Mouse (Mus musculus): ENCODE results near the gene Itpr1. TPM values are rescaled to one million over a fixed set of nuclear protein-coding genes. Genes with fewer than 3 reads are reported as not detected.

Itpr1 gene
- polyA plus RNA-seq, 1 experiment, result 68.2 TPM

DNA sequence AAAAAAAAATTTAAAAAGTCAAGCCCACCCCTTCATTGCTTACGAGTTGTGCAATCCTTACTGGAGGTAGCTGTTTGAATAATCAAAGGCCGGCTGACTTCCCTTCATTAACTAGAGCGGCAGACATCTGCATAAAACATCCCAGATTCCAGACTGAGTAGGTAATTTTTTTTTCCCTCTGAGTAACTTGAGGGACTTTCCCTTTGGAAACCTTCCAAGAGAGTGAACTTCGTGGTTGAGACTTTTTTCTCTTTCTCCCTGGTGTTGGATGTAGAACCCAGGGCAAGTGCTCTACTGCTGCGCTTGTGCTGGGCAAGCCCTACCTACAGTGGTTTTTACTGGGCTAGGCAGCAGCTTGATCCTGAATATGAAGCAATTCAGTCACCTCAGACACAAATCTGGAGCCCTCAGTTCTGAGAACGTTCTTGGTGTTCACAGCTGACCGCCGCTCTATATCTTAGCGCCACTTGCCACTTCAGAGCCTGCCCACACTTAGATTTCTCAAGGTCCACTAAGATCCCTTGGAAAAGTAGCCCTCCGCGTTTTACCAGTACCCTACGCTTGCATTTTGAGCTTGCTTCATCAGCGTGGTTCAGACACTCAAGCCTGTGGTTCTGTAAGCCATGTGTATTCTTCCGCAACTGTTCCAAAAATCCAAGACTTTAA lies 244.8 kb downstream of the Itpr1 start:
- Histone ChIP-seq H3K27me3 (replicated peaks; ENCODE audit: control insufficient read depth, insufficient read depth, low read length) (no peaks in the 10 kb centered on the region), H3K4me1 (ENCODE audit: control insufficient read depth, insufficient read depth, low read length) (peaks cover 50% of the 10 kb centered on the region), H3K27ac (ENCODE audit: insufficient read depth, low read depth, low read length) (peak overlapping the region; percentile 88), H3K36me3 (ENCODE audit: control insufficient read depth, insufficient read depth, low read length) (no peaks in the 10 kb centered on the region; the same call in 1 of the 2 replicates), H3K4me3 (ENCODE audit: insufficient read depth, low read depth, low read length) (no peak overlapping the region)
- DNase-seq, result peak; percentile 88
- no peak for TF ChIP-seq CTCF (conservative IDR thresholded peaks at IDR 0.05; ENCODE audit: insufficient read depth, insufficient read length, low read depth, low read length)
- TF ChIP-seq POLR2A (IDR thresholded peaks at IDR 0.05; ENCODE audit: low read depth, low read length), result no peak
- 26% methylated on average over 14 of the region's 14 CpGs for WGBS

DNA sequence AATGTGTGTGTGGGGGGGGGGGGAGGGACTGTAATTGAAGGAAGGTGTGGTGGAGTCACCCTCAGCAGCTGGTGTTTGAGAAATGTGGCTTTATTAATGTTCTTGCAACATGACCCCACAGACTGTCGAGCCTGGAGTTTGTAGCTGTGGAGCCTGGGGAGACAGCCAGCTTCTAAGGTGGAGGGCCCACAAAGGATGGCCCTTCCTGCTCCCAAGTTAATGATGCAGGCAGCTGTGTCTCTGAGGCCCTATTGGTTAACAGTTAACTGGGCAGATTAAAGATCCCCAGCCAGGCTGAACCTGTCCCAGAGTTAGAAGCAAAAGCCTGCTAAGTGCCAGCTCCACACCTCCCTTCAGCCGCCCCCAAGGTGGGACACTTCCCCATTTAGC lies 245.3 kb downstream of the Itpr1 start:
- H3K27ac ChIP-seq (ENCODE audit: insufficient read depth, low read depth, low read length), result peak overlapping the region; percentile 88
- no peaks in the 10 kb centered on the region; the same call in 1 of the 2 replicates for H3K36me3 ChIP-seq (ENCODE audit: control insufficient read depth, insufficient read depth, low read length)
- no peaks in the 10 kb centered on the region for H3K27me3 ChIP-seq (replicated peaks; ENCODE audit: control insufficient read depth, insufficient read depth, low read length)
- 25% methylated on average over 2 of the region's 2 CpGs for WGBS
- H3K4me3 ChIP-seq (ENCODE audit: insufficient read depth, low read depth, low read length), result no peak overlapping the region
- DNase-seq, result peak; percentile 95
- peaks cover 50% of the 10 kb centered on the region for H3K4me1 ChIP-seq (ENCODE audit: control insufficient read depth, insufficient read depth, low read length)
- TF ChIP-seq POLR2A (IDR thresholded peaks at IDR 0.05; ENCODE audit: low read depth, low read length) (no peak), CTCF (conservative IDR thresholded peaks at IDR 0.05; ENCODE audit: insufficient read depth, insufficient read length, low read depth, low read length) (no peak)

DNA sequence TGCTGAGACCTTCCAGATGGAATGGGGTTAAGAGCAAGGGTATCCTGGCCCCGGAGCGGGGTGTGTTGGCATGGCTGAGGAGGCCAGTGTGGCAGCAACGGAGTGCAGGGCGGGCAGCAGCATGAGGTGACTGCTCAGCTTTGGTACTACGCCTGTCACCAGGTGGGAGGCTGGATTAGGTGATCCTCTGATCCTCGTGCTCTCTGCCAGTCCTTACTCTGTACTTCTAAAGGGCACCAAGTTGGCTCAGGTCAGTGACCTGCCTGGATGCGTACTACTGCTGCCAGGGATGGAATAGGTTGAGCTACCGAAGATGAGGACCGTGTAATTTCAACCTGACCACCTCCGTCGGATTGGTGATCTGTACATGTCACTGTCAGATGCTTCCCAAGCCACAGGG lies 245.9 kb downstream of the Itpr1 start:
- no peak for TF ChIP-seq CTCF (conservative IDR thresholded peaks at IDR 0.05; ENCODE audit: insufficient read depth, insufficient read length, low read depth, low read length)
- peak; percentile 2 for TF ChIP-seq POLR2A (IDR thresholded peaks at IDR 0.05; ENCODE audit: low read depth, low read length)
- Histone ChIP-seq H3K4me1 (ENCODE audit: control insufficient read depth, insufficient read depth, low read length) (peaks cover 47% of the 10 kb centered on the region), H3K36me3 (ENCODE audit: control insufficient read depth, insufficient read depth, low read length) (no peaks in the 10 kb centered on the region; the same call in 1 of the 2 replicates), H3K27ac (ENCODE audit: insufficient read depth, low read depth, low read length) (peak overlapping the region; percentile 88), H3K4me3 (ENCODE audit: insufficient read depth, low read depth, low read length) (peak overlapping the region; percentile 36), H3K27me3 (replicated peaks; ENCODE audit: control insufficient read depth, insufficient read depth, low read length) (no peaks in the 10 kb centered on the region)
- DNase-seq, result peak; percentile 73
- WGBS, result 46% methylated on average over 11 of the region's 11 CpGs

DNA sequence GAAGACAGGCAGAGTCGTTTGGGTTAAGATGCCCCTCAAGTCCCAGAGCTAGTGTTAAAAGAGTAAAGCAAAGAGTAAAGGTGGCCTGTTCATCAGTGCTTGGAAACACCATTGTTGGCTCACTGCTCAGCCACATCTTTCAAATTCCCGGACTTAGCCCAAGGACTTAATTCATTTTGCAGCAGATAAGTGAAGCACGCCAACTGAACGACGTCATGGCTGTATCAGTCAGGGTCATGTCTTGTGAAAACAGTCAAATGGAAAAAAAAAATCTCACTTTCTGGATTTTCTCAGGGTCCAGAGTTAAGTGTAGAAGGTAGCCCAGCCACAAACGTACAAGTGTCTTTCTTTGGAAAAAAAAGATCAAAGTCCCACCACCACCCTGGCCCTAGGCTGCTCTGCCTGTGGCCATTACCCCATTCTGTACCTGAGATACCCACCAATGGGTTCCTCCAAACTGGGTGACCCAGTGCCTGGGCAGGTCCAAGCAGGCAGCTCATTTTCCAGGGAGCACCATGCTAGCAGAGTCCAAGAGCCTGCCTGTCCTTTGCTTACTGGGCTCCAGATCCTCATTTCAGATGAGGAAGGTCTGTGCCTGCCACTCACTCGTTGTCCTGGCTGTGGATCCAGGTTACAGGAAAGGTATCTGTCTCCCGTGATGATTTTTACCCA lies 251.5 kb downstream of the Itpr1 start:
- Histone ChIP-seq H3K27ac (ENCODE audit: insufficient read depth, low read depth, low read length) (peak overlapping the region; percentile 57), H3K36me3 (ENCODE audit: control insufficient read depth, insufficient read depth, low read length) (no peaks in the 10 kb centered on the region; the same call in 1 of the 2 replicates), H3K4me3 (ENCODE audit: insufficient read depth, low read depth, low read length) (no peak overlapping the region), H3K4me1 (ENCODE audit: control insufficient read depth, insufficient read depth, low read length) (peaks cover 35% of the 10 kb centered on the region; the same call in 1 of the 2 replicates), H3K27me3 (replicated peaks; ENCODE audit: control insufficient read depth, insufficient read depth, low read length) (no peaks in the 10 kb centered on the region)
- TF ChIP-seq POLR2A (IDR thresholded peaks at IDR 0.05; ENCODE audit: low read depth, low read length) (peak; percentile 16), CTCF (conservative IDR thresholded peaks at IDR 0.05; ENCODE audit: insufficient read depth, insufficient read length, low read depth, low read length) (no peak)
- peak; percentile 56 for DNase-seq
- 53% methylated on average over 8 of the region's 8 CpGs for WGBS

DNA sequence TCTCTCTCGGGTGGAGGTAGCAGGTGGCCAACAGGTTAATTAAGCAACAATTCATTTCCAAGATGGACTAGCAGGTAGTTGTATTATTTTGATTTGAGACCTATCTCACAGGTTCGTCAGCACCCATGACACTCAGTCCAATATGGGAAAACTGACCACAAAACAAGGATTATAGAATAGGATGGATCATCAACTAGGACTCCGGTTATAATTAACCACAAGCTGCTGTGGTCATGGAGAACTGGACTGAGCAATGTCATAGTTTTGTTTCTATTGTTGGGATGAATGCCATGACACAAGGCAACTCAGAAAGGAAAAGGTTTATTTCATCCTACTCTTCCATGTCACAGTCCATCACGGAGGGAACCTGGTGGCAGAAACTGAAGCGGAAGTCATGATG lies 252.3 kb downstream of the Itpr1 start:
- DNase-seq, result peak; percentile 73
- Histone ChIP-seq H3K36me3 (ENCODE audit: control insufficient read depth, insufficient read depth, low read length) (no peaks in the 10 kb centered on the region; the same call in 1 of the 2 replicates), H3K27ac (ENCODE audit: insufficient read depth, low read depth, low read length) (peak overlapping the region; percentile 76), H3K27me3 (replicated peaks; ENCODE audit: control insufficient read depth, insufficient read depth, low read length) (no peaks in the 10 kb centered on the region), H3K4me3 (ENCODE audit: insufficient read depth, low read depth, low read length) (no peak overlapping the region), H3K4me1 (ENCODE audit: control insufficient read depth, insufficient read depth, low read length) (peaks cover 30% of the 10 kb centered on the region; the same call in 1 of the 2 replicates)
- WGBS, result 64% methylated on average over 5 of the region's 5 CpGs
- TF ChIP-seq POLR2A (IDR thresholded peaks at IDR 0.05; ENCODE audit: low read depth, low read length), result no peak
- TF ChIP-seq CTCF (conservative IDR thresholded peaks at IDR 0.05; ENCODE audit: insufficient read depth, insufficient read length, low read depth, low read length), result no peak

DNA sequence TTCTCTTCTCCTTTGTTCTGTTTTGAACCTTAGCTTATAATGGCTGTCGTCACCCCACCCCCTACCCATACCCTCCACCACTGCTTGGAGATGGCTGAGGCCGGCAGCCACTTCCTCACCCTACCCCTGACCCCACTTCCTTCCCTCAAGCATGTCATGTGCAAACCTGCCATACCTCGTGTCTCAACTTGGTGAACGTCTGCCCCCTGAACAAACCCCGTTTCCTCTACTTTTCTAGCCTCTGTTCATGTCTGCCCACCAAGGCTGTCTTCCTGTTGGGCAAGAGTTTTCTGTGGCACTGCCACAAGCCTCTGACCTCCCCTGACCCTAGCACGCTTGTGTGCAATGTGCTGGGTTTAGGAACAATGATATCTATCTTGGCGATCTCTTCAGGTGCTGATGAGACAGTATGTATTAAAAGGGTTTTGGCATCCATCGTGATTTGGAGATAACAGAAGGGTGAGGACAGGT lies 253.2 kb downstream of the Itpr1 start:
- TF ChIP-seq CTCF (conservative IDR thresholded peaks at IDR 0.05; ENCODE audit: insufficient read depth, insufficient read length, low read depth, low read length) (no peak), POLR2A (IDR thresholded peaks at IDR 0.05; ENCODE audit: low read depth, low read length) (no peak)
- peak; percentile 55 for DNase-seq

DNA sequence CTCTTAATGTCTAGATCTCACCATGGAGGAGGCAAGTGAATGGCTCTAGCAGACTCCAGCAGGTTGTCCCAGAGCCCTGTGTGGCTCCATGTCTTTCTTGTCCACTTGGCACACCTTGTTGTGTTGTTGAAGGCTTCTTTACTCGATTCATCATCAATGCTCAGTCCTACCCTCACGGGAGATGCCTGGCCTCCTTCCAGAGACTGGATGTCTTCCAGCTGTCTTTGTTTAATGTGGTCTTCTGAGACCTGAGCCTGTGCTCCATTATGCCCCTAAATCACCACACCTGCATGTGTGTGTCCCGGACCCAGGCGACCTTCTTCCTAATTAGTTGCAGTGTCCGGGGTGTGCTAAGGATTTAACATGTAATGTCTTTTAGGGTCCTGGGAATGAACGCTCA lies 254.7 kb downstream of the Itpr1 start:
- Histone ChIP-seq H3K4me1 (ENCODE audit: control insufficient read depth, insufficient read depth, low read length) (peaks cover 23% of the 10 kb centered on the region; the same call in 1 of the 2 replicates), H3K27me3 (replicated peaks; ENCODE audit: control insufficient read depth, insufficient read depth, low read length) (no peaks in the 10 kb centered on the region), H3K36me3 (ENCODE audit: control insufficient read depth, insufficient read depth, low read length) (peaks cover 3% of the 10 kb centered on the region; the same call in 1 of the 2 replicates), H3K4me3 (ENCODE audit: insufficient read depth, low read depth, low read length) (no peak overlapping the region), H3K27ac (ENCODE audit: insufficient read depth, low read depth, low read length) (no peak overlapping the region)
- peak; percentile 60 for DNase-seq
- WGBS, result 52% methylated on average over 6 of the region's 6 CpGs
- TF ChIP-seq POLR2A (IDR thresholded peaks at IDR 0.05; ENCODE audit: low read depth, low read length), result no peak
- no peak for TF ChIP-seq CTCF (conservative IDR thresholded peaks at IDR 0.05; ENCODE audit: insufficient read depth, insufficient read length, low read depth, low read length)

More for the DNA sequence above, 253.2 kb downstream of the Itpr1 start:
- 0 out of 2 replicates have a peak overlapping the region, but pooled peaks have one; percentile 24 for H3K27ac ChIP-seq (ENCODE audit: insufficient read depth, low read depth, low read length)
- no peak overlapping the region for H3K4me3 ChIP-seq (ENCODE audit: insufficient read depth, low read depth, low read length)
- no peaks in the 10 kb centered on the region for H3K27me3 ChIP-seq (replicated peaks; ENCODE audit: control insufficient read depth, insufficient read depth, low read length)
- peaks cover 28% of the 10 kb centered on the region; the same call in 1 of the 2 replicates for H3K4me1 ChIP-seq (ENCODE audit: control insufficient read depth, insufficient read depth, low read length)
- H3K36me3 ChIP-seq (ENCODE audit: control insufficient read depth, insufficient read depth, low read length), result peaks cover 2% of the 10 kb centered on the region; the same call in 1 of the 2 replicates
- WGBS, result 52% methylated on average over 8 of the region's 8 CpGs
